Mouse (Mus musculus) right cerebral cortex, adult 2 months (tissue): ENCODE measurements around the gene Shank2.
A peak's percentile ranks its signal among the peaks of the same experiment; 100 is the strongest.

Source experiments
- DNase-seq, 2 experiments: peaks; one replicate each; pipeline ENCODE4 v3.0.0; 2021 to 2022; ENCODE audit warnings: low spot score in 2 of 2

The Shank2 gene

DNA sequence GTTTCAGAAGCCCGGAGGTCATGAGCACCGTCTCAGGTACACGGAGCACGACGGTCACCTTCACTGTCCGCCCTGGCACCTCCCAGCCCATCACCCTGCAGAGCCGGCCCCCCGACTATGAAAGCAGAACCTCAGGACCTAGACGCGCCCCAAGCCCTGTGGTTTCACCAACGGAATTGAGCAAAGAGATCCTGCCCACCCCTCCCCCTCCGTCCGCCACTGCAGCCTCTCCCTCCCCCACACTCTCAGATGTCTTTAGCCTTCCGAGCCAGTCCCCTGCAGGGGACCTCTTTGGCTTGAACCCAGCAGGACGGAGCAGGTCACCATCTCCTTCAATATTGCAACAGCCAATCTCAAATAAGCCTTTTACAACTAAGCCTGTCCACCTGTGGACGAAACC is 418.8 kb downstream of the Shank2 start:
- DNase-seq, result no peak

DNA sequence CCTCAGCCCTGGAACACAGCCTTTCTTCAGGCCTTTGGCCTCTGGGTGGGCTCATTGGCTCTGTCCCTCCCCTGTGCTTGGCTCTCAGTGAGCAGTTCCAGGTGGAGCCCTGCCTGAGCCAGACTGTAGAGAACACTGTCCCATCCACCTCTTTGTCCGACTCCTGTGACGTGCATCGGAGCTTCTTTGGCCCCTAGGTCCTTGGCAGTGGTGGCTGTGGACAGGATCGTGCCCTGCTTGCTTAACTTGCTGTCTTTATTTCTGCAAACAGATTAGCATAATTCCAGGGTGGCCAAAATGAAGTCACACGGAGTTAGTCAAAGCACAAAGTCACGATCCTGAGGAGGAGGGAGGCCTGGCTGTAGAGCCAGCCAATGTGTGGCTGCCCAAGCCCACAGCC is 419.8 kb downstream of the Shank2 start:
- no peak for DNase-seq

DNA sequence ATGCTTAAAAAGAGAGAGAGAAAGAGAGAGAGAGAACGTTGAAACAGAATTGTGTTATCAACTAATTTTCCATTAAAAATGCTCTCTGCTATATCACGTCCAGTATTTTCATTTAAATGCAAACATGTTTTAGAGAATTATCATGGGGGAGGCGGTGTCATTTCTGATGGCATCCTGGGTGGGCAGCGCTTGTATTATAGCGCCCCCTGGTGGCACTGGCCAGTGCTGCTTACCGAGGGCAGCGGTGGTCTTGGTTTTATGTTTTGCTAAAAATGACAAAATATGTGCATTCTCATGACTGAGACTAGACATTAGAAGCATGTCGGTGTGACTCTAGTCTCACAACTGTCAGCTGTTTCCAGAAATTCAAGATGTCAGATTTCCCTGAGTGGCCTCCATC is 424.2 kb downstream of the Shank2 start:
- DNase-seq, result peak; percentile 68 to 69

DNA sequence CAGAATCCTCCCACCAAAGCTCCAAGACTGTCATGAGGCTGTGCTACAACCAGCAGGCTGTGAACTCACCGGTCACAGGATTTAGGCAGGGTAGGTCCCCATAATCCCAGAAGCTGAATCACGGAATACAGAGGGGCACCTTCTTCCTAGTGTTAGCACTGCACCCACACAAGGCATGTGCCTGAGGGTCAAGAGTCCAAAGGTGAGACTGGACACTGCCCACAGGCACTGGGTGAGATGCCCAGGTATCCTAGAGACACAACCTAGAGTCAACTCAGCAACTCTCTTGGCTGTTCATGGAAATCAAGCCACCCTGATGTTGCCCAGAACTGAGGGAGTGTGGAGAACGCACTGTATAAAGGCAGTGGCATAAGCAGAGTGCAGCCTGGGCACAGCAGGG is 424.9 kb downstream of the Shank2 start:
- DNase-seq, result no peak

DNA sequence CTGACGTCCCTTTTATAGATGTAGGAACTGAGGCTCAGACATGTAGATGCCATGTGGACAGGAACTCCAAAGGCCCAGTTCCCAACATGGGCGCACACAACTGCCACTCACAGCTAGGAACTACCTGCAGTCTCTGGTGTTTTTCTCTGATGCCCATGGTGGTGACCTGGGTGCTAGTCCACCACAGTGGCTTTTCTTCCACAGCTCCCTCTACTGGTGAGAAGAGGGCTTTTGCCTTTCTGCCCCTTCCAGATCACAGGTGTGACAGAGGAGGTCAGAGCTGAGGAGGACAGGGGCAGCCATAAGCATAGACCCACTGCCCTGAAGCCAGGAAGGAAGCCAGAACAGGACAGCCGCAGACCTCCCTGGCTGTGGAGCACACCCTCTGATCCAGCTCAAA is 425.7 kb downstream of the Shank2 start:
- DNase-seq, result no peak

DNA sequence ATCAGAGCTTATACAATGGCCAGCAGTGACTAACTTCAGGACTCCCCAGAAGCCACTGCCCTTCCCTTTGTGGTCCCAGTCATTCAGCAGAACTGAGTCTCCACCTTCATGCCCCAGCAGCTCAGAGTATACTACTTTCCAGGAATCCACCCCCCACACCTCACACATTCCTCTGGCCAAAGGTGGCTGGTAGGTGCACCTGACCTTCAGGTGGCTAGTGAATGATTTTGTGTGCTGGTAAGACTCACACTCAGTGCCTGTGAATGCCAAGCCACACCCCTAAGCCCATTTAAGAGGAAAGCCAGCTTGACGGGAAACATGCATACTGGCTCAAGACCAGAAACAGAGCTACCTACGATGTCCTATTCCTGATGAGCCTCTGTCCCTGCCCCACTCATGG is 431.2 kb downstream of the Shank2 start:
- DNase-seq, result no peak

DNA sequence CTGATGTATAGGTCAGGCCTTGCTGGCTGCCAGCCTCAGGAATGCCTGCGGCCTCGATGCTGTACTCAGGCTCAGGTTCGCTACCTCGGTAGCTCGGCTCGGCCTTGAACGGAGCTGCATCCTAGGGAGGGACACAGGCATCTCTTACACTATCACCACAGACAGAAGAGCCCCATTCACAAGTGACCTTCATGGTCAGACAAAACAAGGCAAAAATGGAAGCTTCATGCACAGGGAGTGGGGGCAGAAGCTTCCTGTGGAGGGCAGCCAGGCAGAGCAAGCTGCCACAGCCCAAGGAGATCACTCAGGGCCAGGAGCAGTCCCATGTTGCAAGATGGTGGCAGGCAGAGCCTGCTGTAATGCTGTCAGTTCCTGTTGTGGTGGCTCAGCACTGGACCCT is 437.1 kb downstream of the Shank2 start:
- no peak for DNase-seq

DNA sequence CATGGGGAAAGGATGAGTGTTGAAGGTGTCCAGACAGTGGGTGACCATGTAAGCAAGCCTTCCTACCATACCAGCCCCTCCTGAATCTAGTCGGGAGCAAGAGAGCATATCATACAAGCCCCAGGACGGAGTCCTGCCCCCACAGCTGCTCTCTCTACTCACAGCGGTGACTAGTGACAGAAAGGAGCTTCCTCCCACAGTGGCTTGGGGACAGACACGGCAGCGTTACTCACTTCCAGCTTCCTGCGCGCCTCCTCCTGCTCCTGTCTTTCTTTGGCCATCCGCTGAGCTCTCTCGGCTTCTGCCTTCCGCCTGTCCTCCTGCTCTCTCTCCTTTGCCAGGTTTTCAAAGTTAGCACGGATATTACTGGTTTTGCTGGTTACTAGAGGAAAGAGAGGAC is 439.7 kb downstream of the Shank2 start:
- DNase-seq, result no peak

DNA sequence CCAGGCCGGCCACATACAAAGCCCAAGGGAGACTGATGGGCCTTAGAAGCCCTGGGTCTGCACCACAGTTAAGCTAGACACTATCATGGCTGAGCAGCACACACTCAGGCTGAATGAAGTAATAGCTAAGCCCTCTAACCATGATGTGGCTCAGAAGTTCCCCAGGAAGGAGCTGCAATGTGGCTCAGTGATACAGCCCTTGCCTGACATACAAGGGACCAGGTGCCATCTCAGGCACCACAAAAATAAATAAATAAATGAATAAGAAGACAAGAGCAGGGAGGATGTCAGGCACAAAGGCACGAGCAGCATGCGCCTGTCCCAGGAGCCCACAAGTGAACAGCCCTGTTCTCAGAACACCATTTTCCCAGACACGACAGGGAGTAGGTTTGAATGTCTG is 440.2 kb downstream of the Shank2 start:
- DNase-seq, result no peak

DNA sequence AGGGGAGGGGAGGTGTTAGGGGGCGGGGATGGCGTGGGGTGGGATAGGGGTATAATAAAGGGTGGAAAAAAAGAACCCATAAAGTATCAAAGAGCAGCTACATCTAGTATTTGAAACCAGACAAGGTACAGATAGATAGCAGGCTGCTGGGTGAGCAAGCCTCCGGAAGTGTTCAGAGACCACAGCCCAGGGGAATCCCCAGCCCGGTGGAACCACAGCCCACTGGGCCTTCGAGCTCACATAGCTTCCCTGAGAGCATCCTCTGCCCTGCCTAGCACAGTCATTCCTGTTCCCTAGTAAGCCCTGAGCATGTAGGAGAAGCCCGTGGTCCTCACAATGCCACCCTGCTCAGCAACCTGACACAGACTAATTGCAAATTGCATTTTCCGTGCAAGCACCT is 443.1 kb downstream of the Shank2 start:
- no peak for DNase-seq

DNA sequence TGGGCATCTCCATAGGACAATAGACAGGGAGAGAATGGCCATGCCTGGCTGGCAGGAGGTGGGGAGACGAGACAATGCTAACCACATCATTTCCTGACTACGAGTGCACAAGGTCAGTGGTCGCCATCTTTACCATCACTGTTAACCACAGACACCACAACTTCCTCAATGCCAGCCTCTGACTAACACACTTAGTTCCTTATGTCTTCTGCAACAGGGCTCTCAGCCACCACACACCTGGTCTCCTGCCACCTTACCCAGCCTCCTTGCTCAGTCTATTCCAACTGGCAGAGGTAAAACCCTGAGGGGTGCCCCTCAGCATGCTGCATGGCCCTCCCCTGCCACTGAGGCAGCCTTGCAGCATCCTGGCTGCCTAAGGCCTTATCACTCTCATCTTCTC is 445.4 kb downstream of the Shank2 start:
- DNase-seq, result no peak

DNA sequence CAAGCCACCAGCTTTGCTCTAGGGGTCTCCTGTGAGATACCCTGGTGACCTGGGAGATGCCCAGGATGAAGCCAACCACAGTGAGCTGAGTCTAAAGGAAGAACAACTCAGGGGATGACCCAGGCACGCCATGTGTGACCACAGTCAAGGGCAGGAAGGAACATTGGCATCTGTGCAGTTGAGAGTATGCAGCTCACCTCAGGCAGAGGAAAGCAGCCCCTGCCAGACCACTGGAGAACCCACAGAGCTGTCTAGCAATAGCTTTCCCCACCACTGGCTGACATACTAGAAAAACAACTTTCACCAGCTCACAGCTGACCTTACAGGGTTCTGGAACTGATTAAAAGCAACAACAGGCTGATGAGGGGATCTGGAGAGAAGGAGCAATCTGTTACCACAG is 446.5 kb downstream of the Shank2 start:
- DNase-seq, result no peak

DNA sequence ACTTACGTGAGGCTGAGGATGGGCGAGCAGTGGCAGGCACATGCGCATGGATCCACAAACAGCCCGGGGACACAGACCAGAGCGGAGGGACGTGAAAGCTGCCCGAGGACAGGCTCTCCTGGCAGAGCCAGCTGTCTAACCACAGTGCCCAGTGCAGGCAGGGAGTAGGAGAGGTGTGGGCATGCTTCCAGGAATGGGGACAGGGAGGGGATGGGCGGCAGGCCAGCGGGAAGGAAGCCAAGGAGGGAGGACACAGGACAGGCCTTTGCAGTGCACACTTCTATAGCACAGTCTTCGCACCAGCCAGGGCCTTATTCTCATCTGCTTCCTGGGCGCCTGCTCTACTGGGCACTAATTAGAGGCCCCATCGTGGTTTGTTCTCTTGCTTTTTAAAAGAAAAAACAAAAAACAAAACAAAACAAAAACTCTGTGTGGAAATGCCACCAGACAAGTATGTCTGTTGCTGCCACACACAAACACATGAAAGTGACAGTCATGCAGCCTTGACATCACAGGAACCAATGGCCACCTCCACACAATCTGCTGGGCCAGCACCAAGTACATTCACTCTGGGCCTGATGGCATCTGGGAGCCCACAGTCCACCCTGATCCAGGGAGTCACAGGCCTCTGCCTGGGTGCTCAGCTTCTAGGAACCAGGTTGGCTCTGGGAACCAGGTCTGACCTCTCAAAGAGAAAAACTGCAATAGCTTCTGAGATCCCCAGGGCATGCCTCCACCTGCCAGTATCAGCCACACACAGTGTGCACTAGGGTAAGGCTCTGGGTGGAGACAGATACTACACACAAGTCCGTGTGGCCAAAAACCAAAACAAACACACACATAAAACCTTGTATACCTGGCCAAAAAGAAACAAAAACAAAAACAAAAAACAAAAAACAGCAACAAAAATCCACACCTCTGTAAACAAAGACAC is 448.2 kb downstream of the Shank2 start:
- peak; percentile 75 to 78 for DNase-seq

DNA sequence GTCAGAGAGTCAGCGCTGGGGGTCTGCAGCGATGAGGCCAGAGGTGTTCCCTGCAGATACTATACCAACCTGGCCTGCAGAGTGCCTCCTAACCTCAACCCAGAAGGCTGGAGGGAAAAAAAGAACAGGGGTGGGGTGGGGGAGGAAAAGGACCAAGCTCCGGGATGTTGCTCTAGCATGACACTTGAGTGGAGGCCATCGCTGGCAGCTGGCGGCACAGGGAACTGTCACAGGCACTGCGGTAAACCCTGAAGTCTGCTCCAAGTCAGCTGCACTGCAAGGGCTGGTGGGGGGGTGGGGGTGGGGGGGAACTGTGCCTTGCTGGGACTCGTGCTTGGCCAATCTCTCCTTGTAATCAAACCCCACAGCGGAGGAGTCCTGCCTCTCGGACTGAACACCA is 448.9 kb downstream of the Shank2 start:
- no peak for DNase-seq

DNA sequence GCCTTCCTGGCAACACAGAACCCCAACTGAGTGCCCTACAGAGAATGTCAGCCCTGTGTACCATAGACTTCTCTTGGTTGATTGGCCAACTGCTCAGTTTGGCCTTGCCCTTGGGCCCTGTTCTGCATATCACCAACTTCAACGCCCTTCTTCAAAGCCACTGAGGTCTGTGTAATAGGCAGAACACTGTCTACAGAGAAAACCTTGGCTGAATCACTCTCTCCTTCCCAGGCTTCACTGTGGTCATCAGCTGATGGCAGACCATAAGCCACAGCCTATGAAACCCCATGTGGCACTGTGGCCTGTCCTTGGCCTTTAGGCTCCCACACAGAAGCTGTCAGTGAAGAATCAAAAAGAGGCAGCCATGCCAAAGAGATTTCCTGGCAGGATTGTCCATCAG is 457.2 kb downstream of the Shank2 start:
- DNase-seq, result no peak

DNA sequence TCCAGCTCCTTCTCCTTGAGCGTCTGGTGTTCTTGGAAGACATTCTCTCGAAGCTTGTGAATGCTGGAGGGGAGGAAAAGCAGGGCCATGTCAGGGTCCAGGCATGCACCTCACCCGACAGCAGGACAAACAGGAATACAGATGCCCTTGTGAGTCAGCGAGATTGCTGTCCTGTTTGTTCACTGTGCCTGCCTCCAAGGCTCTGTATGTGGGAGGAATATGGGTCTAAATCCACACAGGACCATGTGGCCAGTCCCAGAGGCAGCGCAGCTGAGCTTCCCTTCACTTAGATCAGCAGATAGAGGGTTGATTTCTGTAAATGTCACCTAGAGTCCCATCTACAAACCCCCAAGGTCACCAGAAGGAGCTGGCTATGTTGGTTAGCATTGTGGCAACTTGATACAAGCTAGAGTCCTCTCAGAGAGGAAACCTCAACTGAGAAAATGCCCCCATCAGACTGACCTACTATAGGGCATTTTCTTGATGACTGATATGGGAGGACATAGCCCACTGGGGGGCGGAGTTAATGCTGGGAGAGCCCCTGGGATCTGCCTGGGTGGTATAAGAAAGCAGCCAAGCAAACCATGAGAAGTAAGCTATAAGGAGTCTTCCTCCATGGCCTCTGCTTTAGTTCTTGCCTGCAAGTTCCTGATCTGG is 459.6 kb downstream of the Shank2 start:
- DNase-seq, result no peak

DNA sequence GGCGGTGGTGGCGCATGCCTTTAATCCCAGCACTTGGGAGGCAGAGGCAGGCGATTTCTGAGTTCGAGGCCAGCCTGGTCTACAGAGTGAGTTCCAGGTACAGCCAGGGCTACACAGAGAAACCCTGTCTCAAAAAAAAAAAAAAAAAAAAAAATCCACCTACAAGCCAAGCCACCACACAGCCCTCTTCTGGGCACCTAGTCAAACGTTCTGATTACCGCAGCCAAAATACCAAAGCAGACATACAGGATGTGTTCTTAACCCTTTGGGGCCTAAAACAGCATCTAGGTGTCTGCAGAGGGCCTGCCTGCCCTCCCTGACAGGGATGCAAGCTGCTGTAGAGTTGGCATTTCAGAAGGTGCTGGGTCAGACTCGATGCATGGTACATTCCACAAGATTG is 460.8 kb downstream of the Shank2 start:
- DNase-seq, result no peak

DNA sequence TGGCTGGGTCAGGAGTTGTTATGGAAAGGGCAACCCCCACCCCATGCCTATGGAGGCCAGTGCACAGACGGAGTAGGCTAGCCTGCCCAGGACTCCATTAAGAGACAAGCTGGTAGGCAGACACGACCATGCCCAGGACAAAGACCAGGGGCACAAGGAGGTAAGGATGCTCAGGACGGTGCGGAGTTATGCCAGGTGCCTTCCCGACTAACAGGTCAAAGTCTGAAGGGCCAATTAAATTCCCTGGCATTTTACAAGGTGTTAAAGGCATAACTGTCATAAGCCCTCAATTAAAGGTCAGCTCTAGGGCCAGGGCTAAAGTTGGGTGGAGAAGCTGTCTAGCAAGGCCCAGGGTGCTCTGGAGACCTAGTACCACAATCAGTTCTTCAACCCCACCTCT is 467.0 kb downstream of the Shank2 start:
- no peak for DNase-seq

DNA sequence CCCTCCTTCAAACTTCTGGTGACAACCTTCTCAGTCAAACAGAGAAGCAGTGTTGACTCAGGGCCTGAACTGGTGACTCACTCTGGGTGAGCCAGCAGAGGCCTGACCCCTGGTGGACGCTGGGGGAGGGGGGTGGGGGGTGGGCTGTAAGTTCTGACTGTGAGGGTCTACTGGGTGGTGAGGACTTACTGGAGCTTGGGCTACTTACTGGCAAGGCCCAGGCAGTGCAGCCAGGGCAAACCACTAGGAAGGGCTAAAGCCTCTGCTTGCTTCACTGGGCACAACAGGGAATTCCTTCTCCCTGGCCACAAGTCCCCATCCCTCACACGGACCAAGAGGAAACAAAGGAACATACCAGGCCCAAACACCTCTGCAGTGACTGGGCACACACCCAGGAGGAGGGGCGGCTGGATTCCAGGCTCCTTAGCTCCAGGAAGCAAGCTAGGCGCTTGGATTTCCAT is 467.5 kb downstream of the Shank2 start:
- no peak for DNase-seq

DNA sequence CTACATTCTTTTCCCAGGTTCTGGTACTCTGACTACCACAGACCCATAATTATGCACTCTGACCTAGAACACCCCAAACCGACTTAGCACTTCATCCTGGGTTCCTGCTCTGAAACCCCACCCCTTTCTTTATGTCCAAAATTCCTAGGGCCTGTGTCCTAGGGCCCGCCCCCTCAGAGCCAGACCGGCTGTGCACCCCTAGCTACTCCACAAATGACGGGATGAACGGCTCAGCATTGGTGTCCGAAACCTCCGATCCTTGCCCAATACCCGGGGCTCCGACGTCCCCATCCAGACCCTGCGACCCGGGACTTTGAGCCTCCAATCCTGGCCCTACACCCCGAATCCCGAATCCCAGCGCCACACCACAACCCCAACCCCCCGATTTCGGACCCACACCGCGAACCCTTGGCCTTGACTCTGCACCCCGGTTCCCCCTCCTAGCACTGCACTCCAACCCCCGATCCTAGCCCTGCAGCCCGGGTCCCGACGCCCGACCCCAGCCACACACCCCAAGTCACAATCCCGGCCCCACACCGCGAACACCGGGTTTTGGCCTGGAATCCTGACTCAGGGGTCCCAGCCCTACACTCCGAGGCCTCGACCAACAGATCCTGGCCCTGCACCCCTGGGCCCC is 468.3 kb downstream of the Shank2 start:
- no peak for DNase-seq

DNA sequence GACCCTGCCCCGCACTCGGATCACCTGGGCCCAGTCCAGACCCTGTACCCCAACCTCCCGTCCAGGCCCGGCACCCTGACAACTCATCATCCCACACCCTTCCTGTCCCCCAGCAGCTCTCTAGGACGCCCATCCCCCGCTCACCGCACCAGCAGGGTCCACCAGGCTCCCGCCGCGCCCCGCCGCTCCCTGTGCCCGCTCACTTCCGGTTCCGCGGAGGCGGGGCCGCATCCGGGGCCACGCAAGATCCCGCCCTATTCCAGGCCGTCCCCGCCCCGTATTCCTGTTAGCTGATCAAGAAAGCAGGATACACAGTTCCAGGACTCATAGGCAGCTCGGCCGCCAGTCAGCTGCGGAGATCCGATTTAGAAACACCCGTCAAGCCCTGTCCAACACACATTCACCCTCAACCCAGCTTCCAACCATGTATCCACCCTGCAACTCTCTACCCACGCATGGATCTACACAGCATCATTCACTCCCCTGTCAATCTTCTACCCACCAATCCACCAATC is 468.9 kb downstream of the Shank2 start, which contains the start of gene Cttn:
Cttn (minus strand) TSS at position 465 of the 515 bp plus-strand sequence.
- DNase-seq, result peak; percentile 87 to 90

DNA sequence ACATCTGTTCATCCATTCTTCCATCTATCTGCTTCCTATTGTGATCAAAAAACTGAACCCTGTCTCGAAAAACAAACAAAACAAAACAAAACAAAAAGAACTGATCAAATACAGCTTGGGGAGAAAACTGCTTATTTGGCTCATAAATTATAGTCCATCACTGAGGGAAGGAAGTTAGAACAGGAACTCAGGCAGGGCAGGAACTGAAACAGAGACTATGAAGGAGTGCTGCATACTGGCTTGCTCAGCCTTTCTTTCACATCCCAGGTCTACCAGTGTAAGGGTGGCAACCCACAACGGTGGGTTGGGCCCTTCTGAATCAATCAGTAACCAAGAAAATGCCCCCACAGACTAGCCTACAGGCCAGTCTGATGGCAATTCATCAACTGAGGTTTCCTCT is 469.4 kb downstream of the Shank2 start:
- no peak for DNase-seq
